Mouse (Mus musculus) NIH3T3 (cell line): ENCODE results near the gene Gm49393.

ENCODE experiments used
- DNase-seq: peaks from one replicate; pipeline ENCODE4 v3.0.0-alpha.2; 2012; ENCODE audit warnings: low read depth

Gene Gm49393

DNA sequence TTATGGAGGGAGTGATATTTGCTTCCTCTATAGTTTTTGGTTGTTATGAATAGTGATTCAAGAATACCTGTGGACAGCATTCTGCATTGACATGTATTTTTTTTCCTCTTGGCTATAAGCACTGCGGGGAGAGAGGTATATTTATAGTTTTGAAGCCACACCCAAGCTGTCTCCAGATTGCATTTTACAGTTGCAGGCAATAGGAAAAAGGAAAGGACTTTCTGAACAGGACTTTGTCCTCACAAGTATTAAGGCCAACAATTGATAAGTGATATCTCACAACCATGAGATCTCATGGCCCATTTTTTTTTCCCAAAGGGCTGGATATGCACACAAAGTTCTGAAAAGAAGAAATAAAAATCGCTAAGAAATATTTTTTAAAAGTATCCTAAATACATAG, 125.7 kb downstream of the Gm49393 start:
- no peak for DNase-seq
